8 mouse cellular contexts compared by ENCODE assay signal in genomic region chr9:42109837-42110451, GRCm38 (mm10). TPM values are rescaled to one million over a fixed set of nuclear protein-coding genes. Genes with fewer than 3 reads are reported as not detected.
DNase-seq lines count a peak whose midpoint lies in the region; ATAC-seq lines count a peak whose summit lies in the region.
"Had no signal": no experiment of that assay in that cellular context is flagged by ENCODE, and none has a peak within 500 bp of the region (broad histone marks: within the 10 kb centered on the region; RNA-seq: fewer than 3 reads in every experiment).

No protein-coding gene starts in this region.

- no peak overlapping the region for H3K9ac ChIP-seq in stomach, embryonic 14.5 days (replicated peaks; ENCODE audit: low read depth, low read length)
- H3K9ac ChIP-seq: liver, embryonic 13.5 days had no signal

- no peaks in the 10 kb centered on the region for H3K36me3 ChIP-seq in stomach, embryonic 14.5 days (ENCODE audit: control insufficient read depth, insufficient read depth, low read length)
- H3K36me3 ChIP-seq: liver, embryonic 13.5 days had no signal

- no peak overlapping the region for H3K4me3 ChIP-seq in stomach, embryonic 14.5 days (ENCODE audit: low read depth, low read length)
- H3K4me3 ChIP-seq: liver, embryonic 13.5 days had no signal

- DNase-seq in right cerebral cortex, adult 18-20 months = peak; percentile 75
- DNase-seq in right cerebral cortex, adult 2 months (ENCODE audit: low spot score in 2 of 2) = no peak
- DNase-seq in brain, adult 2 months (ENCODE audit: low read depth, low spot score) = peak; percentile 76
- peak; percentile 39 to 55 for DNase-seq in heart, postnatal 10 days
- DNase-seq in kidney, postnatal 4 days = peak; percentile 76 to 86
- DNase-seq: liver, embryonic 13.5 days had no signal

- ATAC-seq in stomach, embryonic 14.5 days (ENCODE audit: insufficient number of reproducible peaks, insufficient read depth, low FRiP score, low read depth) = peak; percentile 57
- no peak for ATAC-seq in megakaryocyte progenitor cell, adult 5-6 weeks (replicated peaks; ENCODE audit: poor library complexity)

- H3K9me3 ChIP-seq in stomach, embryonic 14.5 days (ENCODE audit: control insufficient read depth, low read depth, low read length) = no peaks in the 10 kb centered on the region
- H3K9me3 ChIP-seq: liver, embryonic 13.5 days had no signal

- peaks cover 22% of the 10 kb centered on the region for H3K4me1 ChIP-seq in stomach, embryonic 14.5 days (ENCODE audit: control insufficient read depth, insufficient read depth, low read length)
- H3K4me1 ChIP-seq: liver, embryonic 13.5 days had no signal

- intact Hi-C loops in heart, postnatal 10 days (cut with DNase I) = no loop called here

- no peak overlapping the region for H3K4me2 ChIP-seq in stomach, embryonic 14.5 days (replicated peaks; ENCODE audit: low read depth, low read length)
- H3K4me2 ChIP-seq: liver, embryonic 13.5 days had no signal

- H3K27ac ChIP-seq in stomach, embryonic 14.5 days (ENCODE audit: low read length) = peak overlapping the region; percentile 63; the same call in 1 of the 2 replicates
- H3K27ac ChIP-seq: liver, embryonic 13.5 days had no signal

- WGBS in stomach, embryonic 14.5 days = 39% methylated on average over 9 of the region's 9 CpGs

- H3K27me3 ChIP-seq in stomach, embryonic 14.5 days (ENCODE audit: control insufficient read depth, insufficient read depth, low read length) = no peaks in the 10 kb centered on the region
- H3K27me3 ChIP-seq: liver, embryonic 13.5 days had no signal

RNA-seq across cellular contexts. Expression of gene Sorl1, which starts 14.2 kb away (rescaled TPM):
- 1 to 10 TPM; 7.5 to 8.2 TPM for total RNA-seq in heart, postnatal 10 days (2021)
- polyA plus RNA-seq in stomach, embryonic 14.5 days (2014; fragmentation: Nextera tagmentation; extraction: Ambion mirVana) = 15.5 and 16.7 TPM in 2 replicates
- 26.8 and 29.4 TPM in 2 replicates for total RNA-seq in megakaryocyte progenitor cell, adult 5-6 weeks (2015)
- total RNA-seq in megakaryocyte progenitor cell, adult 5-6 weeks (2017) = 23.9 and 29.4 TPM in 2 replicates

Comparison
In these comparisons a context has a peak if more than half of its experiments do, and no peak if none do; other contexts are left out.
1. DNase-seq: peak in right cerebral cortex, adult 18-20 months (single experiment), brain, adult 2 months (single experiment), heart, postnatal 10 days (2 of 2) and kidney, postnatal 4 days (2 of 2); none in right cerebral cortex, adult 2 months (0 of 2).